Mouse (Mus musculus) regulatory T cell (primary cell): ENCODE data around the gene Mcur1.

Experiments
- in situ Hi-C: fragments of 300-600 bp; cut with MboI, MseI; formaldehyde crosslinking; loops from one replicate; pipeline ENCODE4 v1.15.1; 2025; ENCODE audit warnings: high pct_unique_total_duplicates

Mcur1 gene

DNA sequence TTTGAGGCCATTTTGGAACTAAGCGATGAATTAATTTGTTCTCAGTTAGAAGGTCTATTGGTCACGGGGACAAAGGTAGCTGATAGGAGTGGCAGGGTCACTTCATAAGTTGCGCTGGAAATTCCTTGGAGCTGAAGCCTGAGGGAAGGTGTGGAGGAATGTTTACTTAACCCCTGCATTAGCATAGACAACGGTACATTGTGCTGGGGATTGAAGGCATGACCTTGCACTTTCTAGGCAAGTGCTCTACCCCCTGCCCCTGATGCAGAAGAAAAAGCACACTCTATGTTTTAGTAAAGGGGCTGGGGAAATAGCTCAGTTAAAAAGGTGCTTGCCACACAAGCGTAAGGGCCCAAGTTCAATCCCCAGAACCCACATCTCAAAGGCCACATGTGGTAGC, 33.7 kb downstream of the Mcur1 start:
- in situ Hi-C loops = no loop called here

DNA sequence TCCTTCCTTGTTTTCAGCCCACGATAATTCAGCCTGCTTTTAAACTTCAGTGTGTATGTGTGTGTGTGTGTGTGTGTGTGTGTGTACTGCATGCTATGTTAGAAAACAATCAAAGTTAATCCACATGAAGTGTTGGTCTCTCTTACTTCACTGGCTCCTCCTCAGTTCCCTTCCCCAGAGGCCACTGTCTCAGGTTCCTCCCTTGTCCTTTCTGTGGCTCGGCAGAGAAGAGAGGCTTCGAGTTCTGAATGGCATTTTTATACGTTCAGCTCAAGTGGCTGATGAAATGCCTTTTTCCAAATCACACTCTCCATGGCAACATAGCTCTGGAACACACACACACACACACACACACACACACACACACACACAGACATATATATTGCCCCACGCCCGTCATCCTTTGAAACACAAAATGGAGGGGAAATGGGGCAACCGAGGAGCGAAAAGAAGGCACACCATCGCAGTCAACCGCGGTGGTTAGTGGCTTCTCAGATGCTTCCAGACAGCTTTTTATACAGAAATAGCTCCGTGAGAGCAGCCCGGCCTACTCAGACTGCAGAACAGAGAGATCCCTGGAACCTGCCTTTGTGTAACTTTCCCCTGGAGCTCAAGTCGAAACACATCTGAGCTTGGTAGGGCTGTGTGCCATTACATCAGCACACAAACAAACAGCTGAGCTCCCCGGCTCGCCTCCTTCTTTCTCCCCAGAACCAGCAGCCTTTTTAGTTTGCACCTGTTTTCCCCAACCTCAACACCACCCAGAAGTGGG, 34.4 kb downstream of the Mcur1 start:
- in situ Hi-C loops = no loop called here

DNA sequence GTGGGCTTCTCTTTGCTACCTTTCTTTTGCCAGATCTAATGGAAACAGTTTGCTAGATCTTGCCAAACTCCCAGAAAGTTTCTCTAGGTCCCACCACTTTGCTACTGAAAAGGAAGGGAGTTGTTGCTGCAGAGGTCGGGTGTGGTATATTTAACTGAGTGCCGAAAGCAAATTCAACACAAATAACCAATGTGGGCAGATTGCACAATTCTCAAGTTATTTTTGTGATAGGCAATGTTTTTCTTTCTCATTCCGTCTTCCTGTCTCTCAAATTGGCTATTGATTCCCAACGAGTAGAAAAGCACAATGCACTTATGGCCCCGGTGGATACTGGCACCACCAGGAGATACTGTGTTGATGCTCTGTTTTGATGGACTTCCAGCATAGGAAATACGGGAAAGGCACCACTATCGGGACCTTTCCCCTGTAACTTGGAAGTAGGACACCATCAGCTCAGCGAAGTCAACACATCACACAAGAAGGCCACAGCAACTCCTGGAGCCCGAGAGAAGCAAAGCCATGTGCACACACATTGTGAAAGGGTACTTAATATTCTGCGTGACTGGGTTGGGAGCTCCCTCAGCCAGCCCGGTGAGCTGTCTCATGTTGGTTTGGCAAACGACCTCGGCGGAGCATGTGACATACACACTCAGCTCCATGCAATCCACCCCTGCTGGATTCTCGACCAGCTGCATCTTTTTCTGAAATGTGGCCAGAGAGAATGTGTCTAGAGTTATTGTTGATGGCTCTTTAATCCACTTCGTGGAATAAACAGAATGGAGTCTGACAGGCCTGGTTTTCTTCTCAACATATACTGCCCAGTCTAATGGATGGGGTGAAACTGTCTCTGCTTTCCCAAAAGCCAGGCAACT, 35.3 kb downstream of the Mcur1 start:
- in situ Hi-C loops = no loop called here

DNA sequence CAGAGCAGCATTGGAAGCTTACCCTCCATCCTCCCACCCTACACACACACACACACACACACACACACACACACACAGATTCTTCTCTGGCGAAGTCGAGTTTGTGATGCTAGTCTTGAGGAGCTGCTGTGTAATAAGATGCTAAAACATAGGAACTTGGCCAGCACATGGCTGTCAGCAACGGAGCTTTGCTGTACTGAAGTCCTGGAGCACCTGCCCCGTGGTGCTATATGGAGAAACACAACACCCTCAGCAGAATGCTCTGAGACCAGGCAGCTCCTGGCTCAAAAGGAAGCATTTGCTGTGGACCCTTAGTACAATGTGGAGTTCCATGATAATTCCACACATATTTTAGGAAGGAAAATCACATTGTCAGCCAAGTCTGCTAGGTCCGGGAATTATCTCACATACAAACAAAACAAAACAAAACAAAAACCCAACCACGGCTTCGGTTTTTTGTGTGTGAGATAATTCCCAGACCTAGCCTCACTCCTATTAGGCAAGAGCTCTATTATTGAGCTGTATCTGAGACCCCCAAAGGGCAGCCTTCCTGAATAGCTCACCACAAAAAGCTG, 36.0 kb downstream of the Mcur1 start:
- in situ Hi-C loops = no loop called here

DNA sequence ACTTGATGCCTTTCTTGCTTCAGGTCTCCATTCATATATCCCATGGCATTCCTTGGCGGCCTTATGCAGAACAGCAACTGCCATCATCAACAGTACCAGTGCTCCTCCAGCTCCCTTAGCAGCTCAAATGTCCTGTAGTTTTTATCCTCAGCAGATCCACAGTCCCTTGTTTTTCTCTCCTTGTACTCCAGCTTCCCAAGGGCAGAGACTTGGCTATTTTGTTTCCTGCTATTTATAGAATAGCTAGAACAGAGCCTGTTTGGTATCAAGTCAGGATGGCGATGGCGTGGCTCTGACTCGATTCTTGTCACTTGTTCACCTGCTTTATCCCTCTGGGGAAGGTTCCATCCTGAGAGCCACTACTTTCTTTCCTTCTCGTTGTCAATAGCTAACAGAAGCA, 38.1 kb downstream of the Mcur1 start:
- in situ Hi-C loops = no loop called here

DNA sequence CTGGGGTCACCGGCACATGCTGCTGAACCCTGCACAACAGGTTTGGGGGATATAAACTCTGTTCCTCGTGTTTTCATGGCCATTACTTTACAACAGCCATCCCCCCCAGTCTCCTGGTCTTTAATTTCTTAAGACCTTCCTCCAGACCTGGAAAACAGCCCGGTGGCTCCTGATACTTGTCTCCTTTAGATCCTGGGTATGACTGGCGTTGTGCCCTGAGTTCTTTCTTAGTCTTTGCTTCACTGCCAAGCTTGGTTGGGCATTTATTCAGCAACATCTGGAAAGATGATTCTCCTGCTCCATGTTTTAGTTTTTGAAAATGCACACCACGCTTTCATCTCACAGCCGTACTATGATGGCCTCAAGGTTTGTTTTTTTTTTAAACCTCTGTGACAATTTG, 40.7 kb downstream of the Mcur1 start:
- in situ Hi-C loops = loop anchor here (10.0 kb wide), 1 partner anchor 436 kb away; no protein-coding TSS in a partner anchor

DNA sequence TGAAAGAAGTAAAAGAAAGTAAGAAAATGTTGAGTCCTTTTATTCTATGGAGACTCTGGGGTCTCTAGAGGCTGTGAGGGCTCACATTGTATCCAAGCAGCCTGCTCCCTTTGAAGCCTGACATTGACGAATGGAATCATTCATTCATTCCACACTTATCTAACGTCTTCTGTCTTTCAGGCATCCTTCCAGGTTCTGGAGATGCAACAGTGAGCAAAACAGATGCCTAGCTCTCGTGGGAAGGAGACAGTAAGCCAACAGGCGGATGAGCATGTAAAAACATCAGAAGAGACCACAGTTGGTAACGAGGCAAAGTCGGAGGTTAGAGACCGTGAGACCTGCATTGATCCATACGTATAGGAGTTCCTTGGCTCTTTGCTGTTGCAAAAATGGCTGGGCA, 42.6 kb downstream of the Mcur1 start:
- in situ Hi-C loops = loop anchor here (10.0 kb wide), 1 partner anchor 437 kb away; no protein-coding TSS in a partner anchor

DNA sequence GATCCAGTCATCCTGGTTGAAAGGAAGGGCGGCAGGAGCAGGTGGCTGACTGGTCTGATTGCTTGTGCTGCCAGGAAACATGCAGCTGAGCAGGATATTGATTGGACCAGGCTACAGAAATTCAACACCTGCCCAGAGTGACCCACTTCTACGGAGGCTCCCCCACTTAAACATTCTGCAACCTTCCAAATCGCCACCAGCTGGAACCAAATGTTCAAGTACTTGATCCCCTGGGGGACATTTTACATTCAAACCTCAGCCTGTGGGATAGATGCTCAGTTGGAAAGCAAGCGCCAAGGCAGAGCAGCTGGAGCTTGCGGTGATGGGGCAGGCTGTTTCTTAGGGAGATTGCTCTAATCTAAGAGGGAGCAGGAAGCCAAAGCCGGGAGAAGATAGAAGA, 43.1 kb downstream of the Mcur1 start:
- in situ Hi-C loops = loop anchor here (10.0 kb wide), 1 partner anchor 438 kb away; no protein-coding TSS in a partner anchor

DNA sequence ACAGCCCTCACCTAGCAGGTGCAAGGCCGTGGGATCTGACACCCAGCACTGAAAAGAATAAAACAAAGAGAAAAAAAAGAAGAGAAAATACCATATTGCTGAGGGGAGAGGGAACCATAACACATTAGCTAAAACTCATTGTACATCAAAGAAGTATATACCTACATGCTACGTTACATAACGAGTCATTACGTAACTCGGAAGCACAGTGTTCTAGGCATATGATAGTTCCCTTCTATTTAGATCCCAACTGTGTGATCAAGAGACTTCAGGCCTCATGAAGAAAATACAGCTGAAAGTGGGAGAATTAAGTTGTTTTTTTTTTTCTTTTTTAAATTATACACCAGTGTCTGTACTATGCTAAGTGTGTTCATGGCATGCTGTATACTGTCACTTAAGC, 43.9 kb downstream of the Mcur1 start:
- in situ Hi-C loops = loop anchor here (10.0 kb wide), 1 partner anchor 439 kb away; no protein-coding TSS in a partner anchor

DNA sequence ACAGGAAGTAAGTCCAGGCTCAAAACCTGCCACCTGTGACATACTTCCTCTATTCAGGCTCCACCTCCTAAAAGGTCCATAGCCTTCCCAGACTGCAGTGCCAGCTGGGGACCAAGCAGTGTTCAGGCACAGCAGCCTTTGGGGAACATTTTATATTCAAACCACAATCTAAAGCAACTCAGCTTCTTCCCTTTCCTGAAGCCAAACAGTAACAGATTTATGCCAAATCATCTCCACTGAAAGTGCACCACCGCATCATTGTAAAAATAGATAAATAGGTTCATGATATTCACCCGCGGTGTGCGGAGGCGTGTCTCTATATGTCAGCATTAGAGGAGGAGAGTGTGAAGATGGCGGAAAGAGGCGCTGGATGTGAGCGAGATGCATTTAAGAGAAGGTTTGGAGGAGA, 45.0 kb downstream of the Mcur1 start:
- in situ Hi-C loops = loop anchor here (10.0 kb wide), 1 partner anchor 440 kb away; no protein-coding TSS in a partner anchor

DNA sequence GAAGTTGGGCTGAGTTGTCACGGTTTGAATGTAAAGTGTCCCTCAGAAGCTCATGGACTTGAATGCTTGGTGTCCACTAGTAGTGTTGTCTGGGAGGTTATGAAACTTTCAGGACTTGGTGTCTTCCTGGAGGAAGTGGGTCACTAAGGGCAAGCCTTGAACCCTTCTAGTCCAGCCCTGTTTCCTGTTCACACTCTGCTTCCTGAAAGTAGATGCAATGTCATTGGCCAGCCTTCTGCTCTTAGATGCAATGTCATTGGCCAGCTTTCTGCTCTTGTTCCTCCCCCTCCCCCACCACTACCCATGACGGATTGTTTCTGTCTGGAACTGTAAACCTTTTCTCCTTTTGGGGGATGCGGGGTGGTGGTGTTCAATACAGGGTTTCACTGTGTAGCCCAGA, 47.3 kb downstream of the Mcur1 start:
- in situ Hi-C loops = loop anchor here (10.0 kb wide), 1 partner anchor 442 kb away; no protein-coding TSS in a partner anchor

DNA sequence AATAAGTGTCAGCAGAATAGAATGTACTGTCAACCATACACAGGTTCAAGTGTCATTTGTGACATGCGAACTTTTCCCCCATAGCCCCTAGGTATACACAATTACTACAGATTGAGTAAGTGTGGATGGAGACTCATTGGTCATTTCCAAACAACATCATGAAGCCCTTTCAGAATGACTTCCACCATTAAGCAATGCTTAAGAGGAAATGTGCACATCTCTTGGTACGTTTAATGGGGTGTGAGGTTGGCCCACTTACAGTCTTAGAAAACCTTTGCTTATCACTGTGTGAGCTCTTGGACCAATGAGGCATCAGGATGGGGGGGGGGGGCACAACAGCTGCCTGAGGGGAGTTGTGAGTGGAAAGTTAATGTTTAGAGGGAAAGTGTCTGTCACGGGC, 54.2 kb downstream of the Mcur1 start:
- in situ Hi-C loops = no loop called here

DNA sequence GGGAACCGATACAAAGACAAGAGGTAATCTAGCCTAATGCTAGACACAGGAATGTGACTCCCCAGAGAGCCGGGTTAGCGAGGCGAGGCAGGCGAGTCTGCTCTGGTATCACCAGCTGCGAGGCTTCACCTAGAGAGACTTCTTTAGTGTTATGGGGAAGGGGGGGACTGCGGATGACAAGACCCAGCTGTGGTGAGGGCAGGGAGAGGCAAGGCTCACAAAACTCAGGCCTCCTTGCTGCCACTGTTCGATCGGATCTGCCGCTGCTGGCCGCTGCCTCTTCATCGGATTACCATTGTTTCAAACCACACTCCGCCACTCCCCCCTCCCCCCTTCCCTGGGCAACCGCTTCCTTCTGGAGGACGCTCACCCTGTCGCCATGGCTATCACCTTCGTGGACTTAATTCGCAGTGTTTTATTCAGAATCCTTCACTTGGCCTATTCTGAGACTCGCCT, 56.6 kb downstream of the Mcur1 start:
- in situ Hi-C loops = no loop called here

DNA sequence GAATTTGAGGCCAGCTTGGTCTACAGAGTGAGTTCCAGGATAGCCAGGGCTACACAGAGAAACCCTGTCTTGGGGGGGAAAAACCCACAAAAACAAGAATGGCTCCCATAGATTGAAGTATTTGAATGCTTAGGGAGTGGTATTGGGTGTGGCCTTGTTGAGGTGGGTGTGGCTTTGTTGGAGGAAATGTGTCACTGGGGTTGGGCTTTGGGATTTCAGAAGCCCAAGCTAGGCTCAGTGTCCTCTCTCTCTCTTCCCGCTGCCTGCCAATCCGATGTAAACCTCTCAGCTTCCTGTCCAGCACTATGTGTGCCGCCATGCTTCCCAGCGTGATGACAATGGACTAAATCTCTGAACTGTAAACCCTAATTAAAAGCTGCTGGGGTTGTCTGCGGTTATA, 58.4 kb downstream of the Mcur1 start:
- in situ Hi-C loops = no loop called here

DNA sequence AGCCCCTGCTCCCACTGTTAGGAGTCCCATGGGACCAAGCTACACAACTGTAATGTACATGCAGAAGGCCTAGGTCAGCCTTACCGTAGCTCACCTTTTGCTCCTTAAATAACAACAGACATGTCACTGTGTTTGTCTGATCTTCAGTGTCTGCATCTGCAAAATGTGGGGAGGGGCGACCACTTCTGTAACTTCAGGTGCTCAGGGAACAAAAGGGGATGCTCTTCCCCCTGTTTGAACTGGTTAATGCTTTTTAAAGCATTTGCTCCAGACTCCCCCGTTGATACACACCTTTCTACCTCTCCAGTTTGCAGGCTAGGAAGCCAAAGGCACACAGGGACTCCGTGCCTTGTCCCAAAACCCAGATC, 59.5 kb downstream of the Mcur1 start:
- in situ Hi-C loops = no loop called here

DNA sequence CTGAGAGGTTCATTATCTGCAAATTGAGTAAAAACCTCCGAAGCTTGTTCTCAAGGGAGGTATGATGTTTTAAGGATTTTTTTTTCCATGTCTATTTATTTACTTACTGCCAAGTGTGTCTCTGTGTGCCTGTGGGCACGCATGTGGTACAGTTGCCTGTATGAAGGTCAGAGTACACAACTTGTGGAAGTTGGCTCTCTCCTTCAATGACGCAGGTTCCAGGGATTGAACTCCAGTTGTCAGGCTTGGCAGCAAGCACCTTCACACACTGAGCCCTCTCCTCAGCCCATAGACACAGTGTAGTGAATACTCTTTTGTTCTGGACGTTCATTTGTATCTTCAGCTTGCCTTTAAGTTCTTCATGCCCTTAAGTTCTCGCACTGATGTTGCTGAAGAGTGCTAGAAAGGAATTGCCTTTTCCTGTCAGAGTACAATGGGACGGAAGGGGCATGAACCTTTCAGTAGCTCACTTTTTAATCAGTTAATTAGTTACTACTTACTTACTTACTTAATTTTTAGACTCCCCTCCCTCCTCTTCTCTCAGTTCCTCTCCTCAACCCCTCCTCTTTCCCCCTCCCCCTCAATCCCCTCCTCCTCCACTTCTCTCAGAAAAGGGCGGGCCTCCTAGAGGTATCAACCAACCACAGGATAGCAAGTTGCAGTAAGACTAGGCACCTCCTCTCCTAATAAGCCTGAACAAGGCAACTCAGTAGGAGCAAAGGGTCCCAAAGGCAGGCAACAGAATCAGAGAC, 60.1 kb downstream of the Mcur1 start:
- in situ Hi-C loops = loop anchor here (5.0 kb wide), 1 partner anchor 37 kb away; no protein-coding TSS in a partner anchor

DNA sequence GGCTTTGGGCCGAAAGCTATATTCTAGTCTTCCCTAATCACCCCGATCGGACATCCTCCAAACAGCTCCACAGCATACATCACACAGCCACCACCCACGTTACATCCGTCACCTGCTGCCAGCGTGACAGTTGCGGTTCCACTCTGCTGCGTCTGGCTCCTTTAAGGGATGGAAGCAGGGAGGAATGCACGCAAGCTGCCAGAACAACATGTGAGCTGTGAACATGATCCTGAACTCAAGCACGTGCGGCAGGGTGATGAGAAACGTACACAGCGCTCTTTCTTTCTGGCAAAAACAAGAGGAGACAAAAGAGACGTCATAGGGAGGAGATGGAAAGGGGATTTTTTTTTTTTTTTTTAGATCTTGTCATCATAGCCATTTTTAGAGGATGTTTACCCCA, 61.1 kb downstream of the Mcur1 start:
- in situ Hi-C loops = loop anchor here (5.0 kb wide), 1 partner anchor 38 kb away; no protein-coding TSS in a partner anchor

DNA sequence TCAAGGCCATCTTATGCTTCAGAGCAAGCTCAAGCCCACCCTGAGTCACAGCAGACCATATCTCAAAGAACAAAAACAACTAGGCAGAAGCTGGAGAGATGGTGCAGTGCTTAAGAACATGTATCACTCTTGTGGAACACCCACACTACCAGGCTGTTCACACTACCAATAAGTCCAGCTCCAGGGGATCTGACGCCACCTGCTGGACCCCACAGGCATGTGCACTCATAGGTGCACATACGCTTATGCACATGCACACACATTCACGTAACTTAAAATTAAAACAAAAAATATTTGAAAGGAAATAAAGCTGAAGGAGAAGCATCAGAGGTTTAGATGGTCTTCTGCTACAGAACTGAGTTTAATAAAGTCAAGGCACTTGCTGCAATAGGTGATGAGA, 62.2 kb downstream of the Mcur1 start:
- in situ Hi-C loops = loop anchor here (5.0 kb wide), 1 partner anchor 40 kb away; no protein-coding TSS in a partner anchor

DNA sequence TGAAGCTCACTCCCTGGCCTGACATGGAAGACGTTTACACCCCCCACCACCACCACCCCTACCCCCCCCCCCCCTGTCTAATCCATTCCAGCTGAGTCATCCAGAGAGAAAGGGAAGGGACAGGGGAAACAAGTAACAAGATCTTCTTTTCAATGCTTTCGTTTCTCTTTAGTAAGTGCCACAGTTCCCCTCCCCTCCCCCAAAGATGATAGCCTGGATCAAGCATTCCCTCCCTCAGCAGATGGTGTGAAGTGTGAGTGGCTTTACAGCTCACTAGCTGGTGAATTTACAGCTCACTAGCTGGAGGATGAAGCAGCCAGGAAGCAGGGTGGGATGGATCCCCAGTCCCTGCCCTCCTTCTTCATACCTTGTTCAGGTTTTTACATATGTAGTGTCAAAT, 63.3 kb downstream of the Mcur1 start:
- in situ Hi-C loops = loop anchor here (5.0 kb wide), 1 partner anchor 41 kb away; no protein-coding TSS in a partner anchor

DNA sequence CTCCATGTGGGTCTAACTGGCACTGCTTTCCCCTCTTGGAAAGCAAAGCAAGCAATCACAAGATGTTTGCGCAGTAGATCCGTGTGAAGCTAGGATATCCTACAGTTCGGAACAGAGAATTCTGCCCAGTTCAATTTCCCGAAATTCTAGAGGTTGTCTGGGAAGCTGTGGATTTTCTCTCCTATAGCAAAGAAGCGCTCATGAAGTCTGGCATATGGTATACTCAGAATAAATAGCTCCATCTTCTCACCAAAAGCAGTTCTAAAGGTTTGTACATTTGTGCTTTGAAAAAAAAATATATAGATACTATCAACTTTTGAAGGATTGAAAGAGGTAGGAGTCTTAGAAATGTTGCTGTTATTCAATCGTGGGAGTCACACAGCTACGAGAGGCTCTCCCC, 64.3 kb downstream of the Mcur1 start:
- in situ Hi-C loops = loop anchor here (5.0 kb wide), 1 partner anchor 42 kb away; no protein-coding TSS in a partner anchor

DNA sequence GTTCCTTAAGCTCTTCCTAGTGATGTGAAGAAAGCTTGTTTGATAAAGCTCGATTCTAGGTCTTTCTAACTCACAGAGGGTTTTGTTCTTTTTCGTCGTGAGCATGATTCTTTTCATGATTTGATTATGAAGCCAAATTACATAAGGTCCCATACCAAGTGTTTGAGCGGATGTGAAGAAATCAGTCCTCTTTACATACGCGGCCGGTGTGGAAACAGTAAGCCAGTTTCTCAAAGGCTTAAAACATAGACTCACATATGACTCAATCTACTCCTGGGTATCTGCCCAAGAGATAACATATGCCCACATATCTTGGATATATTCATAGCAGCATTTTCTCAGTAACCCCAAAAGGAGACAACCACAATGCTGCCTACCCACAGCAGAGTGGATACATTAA, 66.3 kb downstream of the Mcur1 start:
- in situ Hi-C loops = no loop called here
